Mouse (Mus musculus): Measurements from ENCODE around the gene Gm4450.
"Not testable (repeated sequence)": the region's sequence is repeated elsewhere in the genome, so short reads cannot be mapped to it uniquely, and the experiment has no call there.

Gm4450 gene

DNA sequence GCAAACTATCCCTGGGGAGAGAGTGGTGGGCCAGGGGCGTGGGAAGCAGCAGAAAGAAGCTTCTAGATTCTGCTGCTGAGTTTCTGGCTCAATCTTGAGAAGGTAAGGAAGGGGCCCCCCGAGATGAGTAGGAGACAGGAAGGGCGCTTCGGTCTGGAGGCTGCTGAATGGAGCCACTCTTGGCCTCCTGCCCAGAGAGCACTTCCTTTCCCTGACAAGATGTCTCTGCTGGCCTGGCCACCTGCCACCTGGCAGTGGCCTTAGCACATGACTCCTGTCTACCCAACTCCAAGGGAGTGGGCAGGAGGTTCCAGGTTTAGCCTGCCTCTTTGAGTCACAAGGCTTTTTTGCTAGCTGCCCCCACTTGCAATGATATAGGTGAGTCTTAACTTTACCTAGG, 39.6 kb downstream of the Gm4450 start:
- no peak for DNase-seq (ENCODE audit: low spot score)

DNA sequence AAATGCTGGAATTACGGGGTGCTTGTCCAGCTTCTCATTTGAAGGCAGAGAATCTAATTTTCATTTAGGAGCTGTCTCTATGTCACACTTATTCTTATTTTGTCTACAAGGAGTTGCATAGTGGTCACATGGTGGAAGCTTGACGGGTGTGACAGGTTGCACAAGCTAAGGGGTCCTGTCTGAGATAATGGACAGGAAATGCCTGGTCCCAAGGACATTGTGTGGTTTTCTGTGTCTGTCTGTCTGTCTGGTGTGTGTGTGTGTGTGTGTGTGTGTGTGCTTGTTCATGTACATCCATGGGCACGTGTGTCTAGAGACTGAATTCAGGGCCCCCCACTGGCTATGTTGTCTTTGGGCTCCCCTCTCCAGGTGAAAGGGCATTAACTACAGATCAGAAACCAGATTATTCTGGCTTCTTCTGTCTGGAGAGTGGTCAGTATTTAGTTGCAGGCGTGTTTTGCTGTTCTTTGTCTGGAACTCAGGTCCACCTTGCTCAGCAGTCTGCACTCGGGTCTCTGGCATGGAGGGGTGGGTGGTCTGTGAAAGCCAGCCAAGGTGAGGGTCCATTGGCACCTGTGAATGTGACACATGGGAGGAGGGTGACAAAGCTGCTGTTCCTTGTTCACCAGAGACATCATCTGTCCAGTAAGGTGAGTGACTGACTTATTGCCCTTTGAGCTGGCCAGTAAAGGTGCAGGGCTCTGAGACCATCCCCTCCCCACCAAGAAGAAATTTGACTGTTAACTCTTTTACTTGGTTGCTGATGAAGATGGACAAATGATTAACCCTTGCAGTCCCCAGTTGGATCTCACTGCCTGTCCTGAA, 40.3 kb downstream of the Gm4450 start:
- no peak for DNase-seq (ENCODE audit: low spot score)

- DNase-seq (ENCODE audit: low spot score) = no peak
Observed at GRCm38 (mm10) chr3:98414296-98414695, 42.6 kb downstream of the Gm4450 start.

DNA sequence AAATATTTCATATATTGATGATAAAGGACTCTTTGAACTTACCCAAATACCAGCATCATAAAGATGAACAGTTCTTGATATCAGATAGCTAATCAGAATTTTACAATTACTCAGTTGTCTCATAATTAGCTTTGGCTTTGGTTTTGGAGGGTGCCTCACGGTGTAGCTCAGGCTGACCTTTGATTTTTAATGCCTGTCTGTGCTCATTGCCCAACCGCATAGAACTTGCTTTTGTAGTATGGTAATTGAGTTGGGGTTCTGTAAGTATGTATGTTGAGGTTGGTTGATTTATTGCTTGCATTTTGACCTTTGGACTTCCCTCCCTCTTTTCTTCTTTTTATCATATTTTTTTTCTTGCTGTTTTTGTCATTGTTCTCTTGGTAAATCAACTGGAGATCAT, 43.2 kb downstream of the Gm4450 start:
- no peak for DNase-seq (ENCODE audit: low spot score)

- DNase-seq (ENCODE audit: low spot score) = not testable (repeated sequence)
Observed at GRCm38 (mm10) chr3:98410619-98411580, 46.0 kb downstream of the Gm4450 start.

GRCm38 (mm10) chr3:98407261-98407780, 49.6 kb downstream of the Gm4450 start:
- not testable (repeated sequence) for DNase-seq (ENCODE audit: low spot score)

GRCm38 (mm10) chr3:98406569-98407144, 50.3 kb downstream of the Gm4450 start:
- DNase-seq (ENCODE audit: low spot score) = not testable (repeated sequence)

DNA sequence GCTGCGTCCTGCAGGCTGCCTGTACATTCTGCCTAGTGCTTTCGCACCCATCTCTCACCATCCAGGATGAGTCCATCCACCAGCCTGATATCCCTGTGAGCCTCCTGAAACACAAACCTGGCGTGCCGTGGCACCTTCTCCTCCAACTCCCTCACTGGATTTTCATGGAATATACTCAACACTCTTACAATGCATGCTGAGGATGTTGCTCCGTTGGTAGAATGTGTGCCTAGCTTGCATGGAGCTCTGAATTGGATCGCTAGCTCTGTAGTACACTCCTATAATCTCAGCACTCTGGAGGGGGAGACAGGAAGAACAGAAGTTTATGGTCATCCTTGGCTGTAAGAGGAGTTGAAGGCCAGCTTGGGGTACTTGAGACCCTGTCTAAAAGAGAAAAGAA, 51.0 kb downstream of the Gm4450 start:
- not testable (repeated sequence) for DNase-seq (ENCODE audit: low spot score)

DNA sequence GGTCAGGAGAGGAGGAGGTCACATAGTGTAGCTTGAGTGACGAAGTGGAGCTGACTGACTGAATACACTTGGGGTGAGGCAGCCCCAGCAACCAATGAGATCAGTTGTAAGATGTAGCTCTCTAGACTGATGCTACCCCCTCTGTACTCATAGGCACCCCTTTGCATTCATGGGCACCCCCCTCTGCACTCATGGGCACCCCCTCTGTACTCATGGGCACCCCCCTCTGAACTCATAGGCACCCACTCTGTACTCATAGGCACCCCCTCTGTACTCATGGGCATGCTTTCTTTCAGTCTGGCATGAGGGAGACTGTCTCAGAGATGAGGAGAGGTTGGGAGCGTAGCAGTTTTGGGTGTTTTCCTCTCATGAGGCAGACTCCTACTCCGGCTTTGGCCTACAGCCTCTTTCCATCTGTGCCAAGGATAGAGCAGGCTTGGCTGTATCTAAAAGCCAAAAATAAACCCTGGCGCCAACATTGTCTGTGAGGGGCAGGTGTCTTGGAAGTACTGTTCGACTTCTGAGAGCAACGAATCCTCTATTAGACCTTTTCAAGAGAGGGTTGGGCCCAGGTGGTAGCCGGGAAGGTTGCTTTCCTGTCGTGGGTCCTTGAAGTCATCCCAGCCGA, 52.5 kb downstream of the Gm4450 start:
- not testable (repeated sequence) for DNase-seq (ENCODE audit: low spot score)

Data from embryo, embryonic 10.5 days (tissue).